Mouse (Mus musculus) retina, postnatal 7 days (tissue): ENCODE measurements around the gene Ceacam20.
"Not testable (repeated sequence)": the region's sequence is repeated elsewhere in the genome, so short reads cannot be mapped to it uniquely, and the experiment has no call there.

ENCODE experiments used
- DNase-seq: peaks from one replicate; pipeline ENCODE4 v3.0.0-alpha.2; 2012; ENCODE audit warnings: low read depth, low spot score

Ceacam20 gene

GRCm38 (mm10) chr7:19964985-19965579 is at the start of gene Ceacam20:
Gene Ceacam20 (plus strand): TSS chr7:19965412.
- DNase-seq = no peak

- no peak for DNase-seq
Measured at GRCm38 (mm10) chr7:19920166-19920505, 45.1 kb upstream of the Ceacam20 start.

- peak; percentile 37 for DNase-seq
Measured at GRCm38 (mm10) chr7:19920506-19921261, 44.5 kb upstream of the Ceacam20 start, which contains the start of gene Pvr. Gene Pvr (minus strand): TSS chr7:19921160.

GRCm38 (mm10) chr7:19923354-19923753 is 41.9 kb upstream of the Ceacam20 start:
- no peak for DNase-seq

- DNase-seq = no peak
Measured at GRCm38 (mm10) chr7:19923797-19924196, 41.4 kb upstream of the Ceacam20 start.

GRCm38 (mm10) chr7:19925376-19925775 is 39.8 kb upstream of the Ceacam20 start:
- DNase-seq = no peak

- DNase-seq = no peak
Measured at GRCm38 (mm10) chr7:19926849-19927480, 38.2 kb upstream of the Ceacam20 start.

GRCm38 (mm10) chr7:19928486-19928885 is 36.7 kb upstream of the Ceacam20 start:
- DNase-seq = no peak

GRCm38 (mm10) chr7:19930481-19930880 is 34.7 kb upstream of the Ceacam20 start:
- DNase-seq = not testable (repeated sequence)

- no peak for DNase-seq
Measured at GRCm38 (mm10) chr7:19932133-19932876, 32.9 kb upstream of the Ceacam20 start.

- DNase-seq = peak; percentile 21
Measured at GRCm38 (mm10) chr7:19932877-19933809, 32.1 kb upstream of the Ceacam20 start.

- no peak for DNase-seq
Measured at GRCm38 (mm10) chr7:19935171-19935751, 30.0 kb upstream of the Ceacam20 start.

- no peak for DNase-seq
Measured at GRCm38 (mm10) chr7:19935961-19936360, 29.3 kb upstream of the Ceacam20 start.

GRCm38 (mm10) chr7:19937229-19937821 is 27.9 kb upstream of the Ceacam20 start:
- no peak for DNase-seq

GRCm38 (mm10) chr7:19939555-19940235 is 25.5 kb upstream of the Ceacam20 start:
- no peak for DNase-seq

GRCm38 (mm10) chr7:19940256-19940655 is 25.0 kb upstream of the Ceacam20 start:
- DNase-seq = no peak

GRCm38 (mm10) chr7:19944709-19945108 is 20.5 kb upstream of the Ceacam20 start:
- no peak for DNase-seq

GRCm38 (mm10) chr7:19945201-19945600 is 20.0 kb upstream of the Ceacam20 start:
- no peak for DNase-seq

GRCm38 (mm10) chr7:19945821-19946515 is 19.2 kb upstream of the Ceacam20 start:
- DNase-seq = no peak
